Mouse (Mus musculus) MEL (cell line): ENCODE measurements at regions not wholly inside any gene's neighbourhood (a gene's known extent, or its start where the extent isn't known, plus 50 kb on each side); places are given as distances from the start of the nearest gene placed in this dataset.

Experiments
- DNase-seq: peaks from one replicate; pipeline ENCODE4 v3.0.0; 2011; ENCODE audit warnings: low read depth, low spot score
- H3K27ac ChIP-seq: 2 replicates; pipeline ENCODE4 v1.5.1; 2012; ENCODE audit warnings: low read depth, mild to moderate bottlenecking, control low read depth, low read length, moderate library complexity; ENCODE audit not compliant: control insufficient read depth
- H3K27me3 ChIP-seq, 2 experiments: fragments of 150-350 bp in 1 of 2; sonication (generic) in 1 of 2; 2 replicates each; pipeline ENCODE4 v1.6.1; 2012; ENCODE audit warnings: low read length in 2 of 2, mild to moderate bottlenecking in 2 of 2, improper control_type of control experiment in 1 of 2, moderate library complexity in 1 of 2; ENCODE audit not compliant: insufficient read depth in 2 of 2, control insufficient read depth in 1 of 2
- H3K36me3 ChIP-seq, 2 experiments: 2 replicates each; pipeline ENCODE4 v1.6.1; 2012 to 2014; ENCODE audit warnings: low read length in 2 of 2, improper control_type of control experiment in 1 of 2, inconsistent platforms in 1 of 2, mild to moderate bottlenecking in 1 of 2; ENCODE audit not compliant: insufficient read depth in 2 of 2, control insufficient read depth in 1 of 2
- H3K4me1 ChIP-seq, 2 experiments: fragments of 150-350 bp in 1 of 2; sonication (generic) in 1 of 2; 2 replicates each; pipeline ENCODE4 v1.6.1; 2012; ENCODE audit warnings: low read length in 2 of 2, improper control_type of control experiment in 1 of 2, mild to moderate bottlenecking in 1 of 2; ENCODE audit not compliant: insufficient read depth in 2 of 2, control insufficient read depth in 1 of 2
- H3K4me3 ChIP-seq, 2 experiments: fragments of 150-350 bp in 1 of 2; sonication (generic) in 1 of 2; 2 replicates each; pipeline ENCODE4 v1.5.1; 2012; ENCODE audit warnings: low read depth in 2 of 2, low read length in 2 of 2, mild to moderate bottlenecking in 2 of 2, moderate library complexity in 2 of 2, control low read depth in 1 of 2, improper control_type of control experiment in 1 of 2; ENCODE audit not compliant: control insufficient read depth in 1 of 2, insufficient read depth in 1 of 2
- H3K79me2 ChIP-seq: 2 replicates; pipeline ENCODE4 v1.6.1; 2012; ENCODE audit warnings: mild to moderate bottlenecking, low read length, moderate library complexity; ENCODE audit not compliant: control insufficient read depth, poor library complexity, insufficient read depth
- H3K9ac ChIP-seq: 2 replicates; pipeline ENCODE4 v1.6.1; 2012; ENCODE audit warnings: low read depth, mild to moderate bottlenecking, control low read depth, low read length, moderate library complexity; ENCODE audit not compliant: control insufficient read depth, poor library complexity, severe bottlenecking
- H3K9me3 ChIP-seq: fragments of 150-350 bp; sonication (generic); replicated peaks from 2 replicates; pipeline ENCODE4 v1.6.1; 2012; ENCODE audit warnings: mild to moderate bottlenecking, low read length, improper control_type of control experiment, moderate library complexity; ENCODE audit not compliant: insufficient read depth
- BHLHE40 ChIP-seq: IDR thresholded peaks from 2 replicates; pipeline ENCODE4 v1.6.1; 2012; ENCODE audit warnings: low read depth, mild to moderate bottlenecking, inconsistent platforms, low read length, improper control_type of control experiment, borderline replicate concordance
- CHD2 ChIP-seq: IDR thresholded peaks from 2 replicates; pipeline ENCODE4 v1.6.1; 2011; ENCODE audit warnings: low read length, improper control_type of control experiment
- CTCF ChIP-seq, 3 experiments: IDR thresholded peaks in 2 of 3; conservative IDR thresholded peaks in 1 of 3; 2 replicates each; pipeline ENCODE4 v1.5.1; 2011 to 2012; ENCODE audit warnings: low read length in 3 of 3, low read depth in 2 of 3, mild to moderate bottlenecking in 2 of 3, improper control_type of control experiment in 1 of 3, inconsistent platforms in 1 of 3, mixed read lengths in 1 of 3, moderate library complexity in 1 of 3; ENCODE audit not compliant: control insufficient read depth in 1 of 3, insufficient read depth in 1 of 3, poor library complexity in 1 of 3, severe bottlenecking in 1 of 3
- E2F4 ChIP-seq: IDR thresholded peaks from 2 replicates; pipeline ENCODE4 v1.6.1; 2011; ENCODE audit warnings: low read depth, low read length, improper control_type of control experiment, borderline replicate concordance
- ELF1 ChIP-seq: IDR thresholded peaks from 2 replicates; pipeline ENCODE4 v1.6.1; 2014; ENCODE audit warnings: low read depth, mild to moderate bottlenecking, inconsistent platforms, low read length, improper control_type of control experiment, moderate library complexity
- EP300 ChIP-seq, 2 experiments: IDR thresholded peaks; 2 replicates each; pipeline ENCODE4 v1.6.1; 2011; ENCODE audit warnings: improper control_type of control experiment in 2 of 2, low read length in 2 of 2, low read depth in 1 of 2, mild to moderate bottlenecking in 1 of 2
- ETS1 ChIP-seq: IDR thresholded peaks from 2 replicates; pipeline ENCODE4 v1.6.1; 2012; ENCODE audit warnings: low read depth, mild to moderate bottlenecking, inconsistent platforms, low read length, improper control_type of control experiment, moderate library complexity
- GATA1 ChIP-seq: IDR thresholded peaks from 2 replicates; pipeline ENCODE4 v1.6.1; 2011; ENCODE audit warnings: low read depth, low read length, improper control_type of control experiment
- MAFK ChIP-seq: IDR thresholded peaks from 2 replicates; pipeline ENCODE4 v1.6.1; 2011; ENCODE audit warnings: low read depth, mild to moderate bottlenecking, low read length, improper control_type of control experiment, borderline replicate concordance
- MYB ChIP-seq: IDR thresholded peaks from 2 replicates; pipeline ENCODE4 v1.6.1; 2011; ENCODE audit warnings: mild to moderate bottlenecking, low read depth, low read length, improper control_type of control experiment
- NELFE ChIP-seq: IDR thresholded peaks from 2 replicates; pipeline ENCODE4 v1.6.1; 2011; ENCODE audit warnings: low read depth, low read length, improper control_type of control experiment
- NRF1 ChIP-seq: IDR thresholded peaks from 2 replicates; pipeline ENCODE4 v1.6.1; 2014; ENCODE audit warnings: low read depth, mild to moderate bottlenecking, inconsistent platforms, low read length, improper control_type of control experiment, moderate library complexity; ENCODE audit not compliant: poor library complexity, insufficient read depth, severe bottlenecking
- POLR2A ChIP-seq, 2 experiments: IDR thresholded peaks; 2 replicates each; pipeline ENCODE4 v1.6.1; 2011 to 2012; ENCODE audit warnings: low read length in 2 of 2, mild to moderate bottlenecking in 2 of 2, control low read depth in 1 of 2, improper control_type of control experiment in 1 of 2, low read depth in 1 of 2, moderate library complexity in 1 of 2; ENCODE audit not compliant: control insufficient read depth in 1 of 2, insufficient read depth in 1 of 2, poor library complexity in 1 of 2
- POLR2AphosphoS2 ChIP-seq: IDR thresholded peaks from 2 replicates; pipeline ENCODE4 v1.6.1; 2011; ENCODE audit warnings: low read length, improper control_type of control experiment
- POLR2AphosphoS5 ChIP-seq: IDR thresholded peaks from 2 replicates; pipeline ENCODE4 v1.6.1; 2012; ENCODE audit warnings: low read depth, borderline replicate concordance, mild to moderate bottlenecking, inconsistent platforms, low read length, moderate library complexity, mixed read lengths
- RAD21 ChIP-seq: IDR thresholded peaks from 2 replicates; pipeline ENCODE4 v1.6.1; 2011; ENCODE audit warnings: mild to moderate bottlenecking, low read depth, low read length, improper control_type of control experiment
- RCOR1 ChIP-seq: IDR thresholded peaks from 2 replicates; pipeline ENCODE4 v1.6.1; 2012; ENCODE audit warnings: low read depth, mild to moderate bottlenecking, inconsistent platforms, low read length, improper control_type of control experiment
- TAL1 ChIP-seq: IDR thresholded peaks from 2 replicates; pipeline ENCODE4 v1.6.1; 2012; ENCODE audit warnings: mild to moderate bottlenecking, inconsistent platforms, low read length, moderate library complexity, mixed read lengths
- TCF12 ChIP-seq: IDR thresholded peaks from 2 replicates; pipeline ENCODE4 v1.6.1; 2014; ENCODE audit warnings: low read depth, mild to moderate bottlenecking, inconsistent platforms, low read length, improper control_type of control experiment, moderate library complexity
- USF1 ChIP-seq: IDR thresholded peaks from 2 replicates; pipeline ENCODE4 v1.6.1; 2014; ENCODE audit warnings: low read depth, mild to moderate bottlenecking, inconsistent platforms, low read length, improper control_type of control experiment, moderate library complexity
- USF2 ChIP-seq, 2 experiments: IDR thresholded peaks; 2 replicates each; pipeline ENCODE4 v1.6.1; 2011 to 2012; ENCODE audit warnings: improper control_type of control experiment in 2 of 2, low read length in 2 of 2, borderline replicate concordance in 1 of 2, inconsistent platforms in 1 of 2, low read depth in 1 of 2, mild to moderate bottlenecking in 1 of 2; ENCODE audit not compliant: insufficient read depth in 1 of 2
- ZKSCAN1 ChIP-seq: IDR thresholded peaks from 2 replicates; pipeline ENCODE4 v1.6.1; 2012; ENCODE audit warnings: low read depth, mild to moderate bottlenecking, inconsistent platforms, low read length, improper control_type of control experiment, moderate library complexity
- ZMIZ1 ChIP-seq: IDR thresholded peaks from 2 replicates; pipeline ENCODE4 v1.6.1; 2012; ENCODE audit warnings: low read depth, mild to moderate bottlenecking, inconsistent platforms, low read length, improper control_type of control experiment, moderate library complexity

GRCm38 (mm10) chr4:40345847-40346246 lies 66.6 kb upstream of the Ndufb6 start:
- Histone ChIP-seq H3K27ac (no peak overlapping the region), H3K27me3 (no peaks in the 10 kb centered on the region), H3K79me2 (no peaks in the 10 kb centered on the region), H3K9ac (no peak overlapping the region), H3K4me3 (no peak overlapping the region), H3K36me3 (peaks cover 0 to 7% of the 10 kb centered on the region in 2 experiments; a peak in 2 of 4 replicates), H3K9me3 (no peaks in the 10 kb centered on the region), H3K4me1 (peaks cover 0 to 6% of the 10 kb centered on the region in 2 experiments; a peak in 3 of 4 replicates)
- TF ChIP-seq RCOR1 (peak; percentile 86), POLR2A (IDR thresholded peaks at IDR 0.05; ENCODE audit: control insufficient read depth in 1 of 2, insufficient read depth in 1 of 2, low read depth in 1 of 2, low read length in 2 of 2, poor library complexity in 1 of 2) (no peak), MYB (peak; percentile 29; the same call in 1 of the 2 replicates), CTCF (IDR thresholded peaks at IDR 0.05 in 2 of 3, conservative IDR thresholded peaks at IDR 0.05 in 1 of 3; ENCODE audit: control insufficient read depth in 1 of 3, insufficient read depth in 1 of 3, low read depth in 2 of 3, low read length in 3 of 3, poor library complexity in 1 of 3, severe bottlenecking in 1 of 3) (no peak), EP300 (IDR thresholded peaks at IDR 0.05; ENCODE audit: low read depth in 1 of 2, low read length in 2 of 2) (peak; percentile 51 to 72), MAFK (no peak), RAD21 (no peak), CHD2 (no peak), E2F4 (no peak)
- DNase-seq, result peak; percentile 33

DNA sequence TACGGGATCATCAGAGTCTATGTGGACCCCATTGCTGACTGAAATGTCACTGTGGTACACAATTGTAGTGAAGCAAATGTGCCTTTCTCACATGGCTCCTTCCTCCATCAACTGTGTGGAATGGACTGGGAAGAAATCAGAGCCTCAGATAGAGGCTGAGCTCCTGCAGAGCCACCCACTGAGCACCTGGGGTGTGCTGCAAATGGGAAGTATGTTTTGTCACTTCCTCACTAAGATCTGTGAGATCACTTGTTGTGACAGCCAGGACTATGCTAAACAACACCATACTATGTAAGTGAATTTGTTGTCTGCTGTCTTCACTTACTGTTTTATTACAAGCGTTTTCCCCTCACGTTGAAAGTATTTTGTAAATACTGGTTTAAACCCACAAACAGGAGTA lies 63.0 kb upstream of the Ndufb6 start:
- Histone ChIP-seq H3K27ac (no peak overlapping the region), H3K4me3 (no peak overlapping the region), H3K36me3 (peaks cover 0 to 7% of the 10 kb centered on the region in 2 experiments; a peak in 2 of 4 replicates), H3K9ac (no peak overlapping the region), H3K4me1 (peaks cover 0 to 6% of the 10 kb centered on the region in 2 experiments; a peak in 3 of 4 replicates)
- no peak for DNase-seq
- TF ChIP-seq BHLHE40 (no peak), ZKSCAN1 (no peak), POLR2AphosphoS5 (no peak), TAL1 (no peak), ELF1 (no peak), USF1 (no peak), E2F4 (no peak), NELFE (no peak), GATA1 (no peak), RCOR1 (no peak), ETS1 (no peak), ZMIZ1 (no peak), USF2 (IDR thresholded peaks at IDR 0.05; ENCODE audit: borderline replicate concordance in 1 of 2, insufficient read depth in 1 of 2, low read depth in 1 of 2, low read length in 2 of 2) (no peak), CTCF (IDR thresholded peaks at IDR 0.05 in 2 of 3, conservative IDR thresholded peaks at IDR 0.05 in 1 of 3; ENCODE audit: control insufficient read depth in 1 of 3, insufficient read depth in 1 of 3, low read depth in 2 of 3, low read length in 3 of 3, poor library complexity in 1 of 3, severe bottlenecking in 1 of 3) (no peak), POLR2AphosphoS2 (no peak), CHD2 (no peak), MYB (no peak), NRF1 (no peak), TCF12 (no peak)
- TF ChIP-seq, all 39 proteins: peak for 0
- H3K9me3 ChIP-seq, result no peaks in the 10 kb centered on the region
- no peaks in the 10 kb centered on the region for H3K27me3 ChIP-seq
- H3K79me2 ChIP-seq, result no peaks in the 10 kb centered on the region
